Mouse (Mus musculus): ENCODE measurements around the gene Dnah2.

The Dnah2 gene

DNA sequence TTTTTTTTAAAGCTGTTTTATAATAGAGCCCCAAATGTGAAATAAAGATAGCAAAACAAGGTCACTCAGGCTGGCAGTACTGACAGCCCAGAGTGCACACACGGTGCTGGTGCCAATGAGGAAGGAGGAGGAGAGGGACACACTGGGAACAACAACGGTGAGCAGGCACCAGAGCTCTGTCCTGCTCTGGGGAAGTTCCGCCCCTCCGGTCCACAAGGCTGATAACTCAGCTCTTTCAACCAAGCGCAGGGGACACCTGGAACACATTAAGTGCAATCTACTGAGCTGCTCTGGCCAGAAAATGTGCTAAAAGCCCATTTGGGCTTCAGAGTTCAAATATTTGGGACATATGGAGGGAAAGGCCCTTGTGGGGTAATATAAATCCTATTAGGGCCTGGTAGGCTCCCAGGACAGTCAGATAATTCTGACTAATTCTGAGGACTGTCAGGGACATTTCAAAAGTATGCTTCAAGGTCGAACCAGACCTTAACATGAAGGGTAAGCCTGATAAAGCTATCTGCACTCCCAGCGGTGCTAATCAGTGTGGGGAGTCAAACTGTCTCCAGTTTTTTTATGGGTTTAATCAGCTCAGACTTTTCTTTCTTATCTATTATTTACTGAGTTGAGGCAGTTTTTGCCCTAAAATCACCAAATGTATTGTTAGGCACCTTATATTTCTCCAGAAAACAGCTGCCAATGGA is 38.0 kb downstream of the Dnah2 start:
- in situ Hi-C loops (cut with MboI; ENCODE audit: low pct_unique_long_range_greater_than_20kb in 1 of 2, low sequenced_read_pairs in 2 of 2, unreplicated experiment in 1 of 2): loop anchor here in 1 of 2 experiments (10.0 kb wide), 1 partner anchor 246 kb away; no protein-coding TSS in a partner anchor

DNA sequence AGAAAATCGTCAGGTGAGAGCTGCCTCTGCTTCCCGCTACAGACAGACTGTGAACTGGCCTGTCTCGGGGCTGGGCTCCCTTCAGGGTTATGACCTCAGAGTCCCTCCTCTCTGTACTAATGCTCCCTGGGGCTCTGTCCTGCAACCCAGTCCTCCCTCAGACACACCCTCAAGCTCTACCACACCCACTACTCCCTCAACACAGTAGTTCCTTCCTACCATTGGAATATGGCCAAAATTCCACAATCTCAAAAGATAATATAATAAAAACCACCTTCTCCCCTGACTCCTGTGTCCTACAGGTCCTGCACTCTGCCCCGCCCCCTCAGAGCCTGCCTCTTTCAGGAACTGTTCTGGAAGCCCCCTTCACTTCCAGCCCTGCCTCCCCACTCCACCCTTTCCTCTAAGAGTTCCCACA is 45.0 kb downstream of the Dnah2 start:
- in situ Hi-C loops (cut with MboI; ENCODE audit: low pct_unique_long_range_greater_than_20kb in 1 of 2, low sequenced_read_pairs in 2 of 2, unreplicated experiment in 1 of 2): no loop called here

DNA sequence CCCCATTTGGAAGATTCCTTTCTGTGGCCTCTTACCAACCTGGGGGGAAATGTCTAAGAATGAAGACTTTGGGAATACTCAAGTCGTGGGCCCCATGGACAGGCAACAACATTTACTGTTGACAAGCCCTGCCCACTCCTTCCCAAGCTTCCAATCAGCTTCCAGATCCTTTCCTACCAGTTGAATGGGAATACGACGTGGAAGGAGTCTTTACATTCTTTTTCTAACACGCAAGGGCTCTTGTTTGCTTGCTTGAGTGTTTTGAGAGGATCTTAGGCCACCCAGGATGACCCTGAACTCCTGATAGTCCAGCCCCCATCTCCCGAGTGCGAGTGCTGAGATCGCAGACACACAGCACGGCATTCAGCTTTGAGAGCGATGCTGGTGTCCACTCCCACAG is 47.4 kb downstream of the Dnah2 start:
- in situ Hi-C loops (cut with MboI; ENCODE audit: low pct_unique_long_range_greater_than_20kb in 1 of 2, low sequenced_read_pairs in 2 of 2, unreplicated experiment in 1 of 2): no loop called here

DNA sequence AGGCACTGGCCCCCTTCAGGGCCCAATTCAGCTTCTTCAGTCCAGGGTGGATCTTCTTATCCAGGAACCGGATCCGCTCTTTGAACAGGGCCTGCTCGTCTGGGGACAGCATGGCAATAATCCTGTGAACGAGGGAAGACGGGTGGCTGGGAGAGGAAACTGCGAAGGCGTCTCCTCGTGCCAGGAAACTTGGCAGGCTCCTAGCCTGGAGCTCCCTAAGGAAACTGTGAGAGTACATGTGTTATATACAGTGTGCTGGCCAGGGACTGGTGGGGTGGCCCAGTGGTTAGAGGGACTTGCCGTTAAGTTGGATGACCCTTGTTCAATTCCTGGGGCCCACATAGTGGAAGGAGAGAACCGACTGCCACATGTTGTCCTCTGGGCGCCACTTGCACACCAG is 49.8 kb downstream of the Dnah2 start:
- in situ Hi-C loops (cut with MboI; ENCODE audit: low pct_unique_long_range_greater_than_20kb in 1 of 2, low sequenced_read_pairs in 2 of 2, unreplicated experiment in 1 of 2): no loop called here

DNA sequence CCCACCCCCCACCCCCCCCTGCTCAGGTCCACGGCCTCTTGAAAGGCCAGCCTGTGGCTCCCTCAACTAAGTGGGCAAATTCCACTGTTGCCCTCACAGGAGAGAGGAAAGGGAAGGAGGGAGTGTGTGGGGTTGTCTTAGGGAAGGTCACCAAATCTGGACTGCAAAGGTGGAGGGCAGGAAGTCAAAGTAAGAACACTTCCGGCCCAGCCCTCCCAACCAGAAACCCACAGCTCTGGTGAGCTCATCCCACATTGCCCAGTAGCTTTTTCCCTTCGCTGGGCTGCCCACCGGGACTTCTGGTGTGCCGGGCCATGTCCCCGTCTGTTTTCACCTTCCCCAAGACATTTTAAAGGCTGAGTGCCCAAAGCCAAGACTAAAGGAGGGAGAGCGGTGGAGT is 57.2 kb downstream of the Dnah2 start:
- in situ Hi-C loops (cut with MboI; ENCODE audit: low pct_unique_long_range_greater_than_20kb in 1 of 2, low sequenced_read_pairs in 2 of 2, unreplicated experiment in 1 of 2): no loop called here

DNA sequence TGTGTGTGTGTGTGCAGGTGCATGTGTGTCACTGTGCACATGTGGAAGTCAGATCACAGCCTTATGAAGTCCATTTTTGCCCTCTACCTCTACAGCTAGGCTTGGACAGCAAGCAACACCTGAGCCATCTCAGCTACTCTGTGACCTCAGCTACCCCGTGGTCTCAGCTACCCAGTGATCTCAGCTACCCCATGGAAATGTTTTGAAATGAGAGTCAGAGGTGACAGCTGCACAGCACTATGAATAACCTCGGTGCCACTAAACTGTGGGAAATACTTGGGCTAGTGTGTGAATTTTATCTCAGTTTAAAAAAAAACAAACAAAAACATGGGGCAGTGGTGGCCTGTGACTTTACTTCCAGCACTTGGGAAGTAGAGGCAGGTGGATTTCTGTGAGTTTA is 58.0 kb downstream of the Dnah2 start:
- in situ Hi-C loops (cut with MboI; ENCODE audit: low pct_unique_long_range_greater_than_20kb in 1 of 2, low sequenced_read_pairs in 2 of 2, unreplicated experiment in 1 of 2): no loop called here

DNA sequence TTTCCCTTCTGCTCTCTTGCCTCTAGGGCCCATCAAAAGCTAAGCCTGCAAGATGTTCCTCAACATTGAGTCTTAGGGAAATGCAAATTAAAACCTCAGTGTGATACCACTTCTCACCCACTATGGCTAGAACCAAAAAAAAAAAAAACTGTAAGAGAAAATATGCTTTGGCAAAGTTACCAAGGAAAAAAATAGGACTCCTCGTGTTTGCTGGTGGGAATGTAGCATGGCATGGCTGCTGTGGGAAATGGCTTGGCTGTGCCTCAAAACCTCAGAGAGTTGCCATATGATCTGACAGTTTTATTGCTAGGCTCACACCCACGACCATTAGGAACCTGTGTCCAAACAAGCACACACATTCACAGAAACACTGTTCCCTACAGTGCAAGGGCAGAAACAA is 61.4 kb downstream of the Dnah2 start:
- in situ Hi-C loops (cut with MboI; ENCODE audit: low pct_unique_long_range_greater_than_20kb in 1 of 2, low sequenced_read_pairs in 2 of 2, unreplicated experiment in 1 of 2): no loop called here

DNA sequence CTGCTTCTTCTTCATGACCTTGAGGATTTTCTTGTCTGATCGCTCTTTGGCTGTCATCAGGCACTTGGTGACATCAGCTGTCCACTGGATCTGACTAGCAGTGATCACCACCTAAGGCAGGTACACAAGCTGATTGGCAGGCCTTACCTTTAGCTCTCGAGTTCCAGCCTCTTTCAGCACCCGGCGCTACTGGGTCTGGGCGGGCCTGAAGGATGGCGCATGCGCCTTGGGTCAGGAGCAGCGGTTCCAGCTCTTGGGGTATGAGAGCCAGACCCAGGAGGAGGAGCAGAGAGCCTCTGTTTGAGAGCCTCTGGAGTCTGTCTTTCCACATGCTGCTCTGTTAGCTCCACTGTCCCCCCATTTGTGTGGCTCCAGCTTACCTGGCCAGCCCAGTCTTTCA is 71.3 kb downstream of the Dnah2 start:
- in situ Hi-C loops (cut with MboI; ENCODE audit: low pct_unique_long_range_greater_than_20kb in 1 of 2, low sequenced_read_pairs in 2 of 2, unreplicated experiment in 1 of 2): no loop called here

DNA sequence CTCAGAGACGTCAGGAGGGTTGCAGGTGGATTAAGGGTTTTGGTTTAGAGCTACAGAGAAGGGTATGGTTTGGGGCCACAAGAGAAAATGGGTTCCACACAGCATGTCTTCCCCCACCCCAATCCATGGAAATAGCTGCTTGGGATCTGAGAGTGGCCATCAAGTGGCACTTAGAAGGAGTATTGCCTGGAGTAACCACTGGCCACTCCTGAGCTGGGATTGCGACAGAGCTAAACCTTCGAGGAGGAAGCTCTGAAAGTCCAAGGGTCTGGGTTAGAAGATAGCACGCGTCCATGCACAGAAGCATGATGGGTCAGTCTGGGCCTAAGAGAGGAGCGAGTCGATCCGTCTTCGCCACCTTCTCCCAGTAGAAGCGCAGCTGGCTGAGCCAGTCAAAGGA is 72.1 kb downstream of the Dnah2 start:
- in situ Hi-C loops (cut with MboI; ENCODE audit: low pct_unique_long_range_greater_than_20kb in 1 of 2, low sequenced_read_pairs in 2 of 2, unreplicated experiment in 1 of 2): no loop called here

DNA sequence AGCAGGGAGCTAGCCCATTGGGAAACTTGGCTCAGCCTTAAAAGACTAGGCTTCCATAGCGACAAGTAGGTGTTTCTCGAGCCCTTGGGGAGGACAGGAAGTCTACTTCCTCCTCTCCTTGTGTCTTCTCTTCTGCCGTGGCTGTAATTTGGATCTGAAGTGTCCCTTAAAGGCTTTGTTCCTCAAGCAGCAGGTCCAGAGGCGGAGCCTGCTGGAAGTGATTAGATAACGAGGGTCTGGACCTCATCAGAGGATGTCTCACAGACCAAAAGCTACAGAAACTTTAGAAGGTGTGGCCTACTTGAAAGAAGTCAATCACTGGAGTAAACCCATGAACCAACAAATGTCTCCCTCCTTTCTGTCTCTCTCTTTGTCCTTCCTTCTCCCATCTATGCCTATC is 74.2 kb downstream of the Dnah2 start:
- in situ Hi-C loops (cut with MboI; ENCODE audit: low pct_unique_long_range_greater_than_20kb in 1 of 2, low sequenced_read_pairs in 2 of 2, unreplicated experiment in 1 of 2): no loop called here

DNA sequence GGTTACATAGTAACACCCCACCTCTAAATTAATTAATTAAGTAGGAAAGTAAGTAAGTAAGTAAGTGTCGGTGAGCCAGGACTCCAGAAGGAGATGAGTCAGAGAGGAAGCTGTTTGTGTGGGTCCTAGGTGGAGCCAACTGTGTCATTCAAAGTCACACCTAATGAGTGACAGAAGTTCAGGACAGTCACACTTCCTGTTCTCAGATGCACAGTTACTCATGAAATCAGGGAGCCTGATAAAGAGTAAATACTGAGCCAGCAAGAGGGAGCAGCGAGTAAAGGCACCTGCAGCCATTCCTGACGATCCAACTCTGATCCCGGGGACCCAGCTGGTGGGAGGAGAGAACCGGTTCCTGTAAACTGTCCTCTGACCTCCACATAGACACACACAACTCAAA is 76.2 kb downstream of the Dnah2 start:
- in situ Hi-C loops (cut with MboI; ENCODE audit: low pct_unique_long_range_greater_than_20kb in 1 of 2, low sequenced_read_pairs in 2 of 2, unreplicated experiment in 1 of 2): no loop called here

DNA sequence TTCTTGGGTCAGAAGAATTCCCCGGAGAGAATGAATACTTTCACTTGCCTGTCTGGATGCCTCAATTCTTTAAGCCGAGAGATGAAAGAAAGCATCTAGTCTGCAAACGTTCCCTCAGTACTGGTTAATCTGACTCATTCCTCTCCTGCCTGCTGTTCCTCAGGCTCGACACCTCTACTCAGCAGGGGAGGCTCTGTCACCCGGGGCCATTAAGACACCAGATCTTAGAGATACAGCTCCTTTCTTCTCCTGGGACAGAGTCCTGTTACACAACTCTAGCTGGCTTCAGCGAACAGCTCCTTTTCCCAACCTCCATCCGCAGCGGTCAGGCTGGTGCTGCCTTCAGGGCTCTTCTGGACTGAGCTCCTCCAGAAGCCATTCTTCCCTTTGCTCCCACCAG is 77.4 kb downstream of the Dnah2 start:
- in situ Hi-C loops (cut with MboI; ENCODE audit: low pct_unique_long_range_greater_than_20kb in 1 of 2, low sequenced_read_pairs in 2 of 2, unreplicated experiment in 1 of 2): no loop called here

DNA sequence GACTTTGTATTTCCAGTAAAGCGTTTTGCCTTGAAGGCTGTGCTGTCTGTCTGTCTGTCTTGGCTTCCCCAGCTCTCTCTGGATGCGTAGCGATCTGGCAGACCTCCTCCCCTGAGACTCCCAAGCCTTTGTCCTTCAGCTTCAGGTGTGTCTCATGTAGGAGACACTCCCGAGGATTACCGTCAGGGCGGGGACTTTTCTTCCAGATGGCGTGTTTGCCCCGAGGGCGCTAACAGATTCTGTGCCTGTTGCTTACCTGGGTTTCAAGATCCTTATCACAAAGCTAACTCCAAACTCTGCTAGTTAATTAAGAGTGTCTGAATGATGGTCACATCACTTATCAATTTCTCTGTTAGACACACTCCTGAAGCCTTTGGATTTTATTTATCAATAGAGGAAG is 79.6 kb downstream of the Dnah2 start:
- in situ Hi-C loops (cut with MboI; ENCODE audit: low pct_unique_long_range_greater_than_20kb in 1 of 2, low sequenced_read_pairs in 2 of 2, unreplicated experiment in 1 of 2): no loop called here

DNA sequence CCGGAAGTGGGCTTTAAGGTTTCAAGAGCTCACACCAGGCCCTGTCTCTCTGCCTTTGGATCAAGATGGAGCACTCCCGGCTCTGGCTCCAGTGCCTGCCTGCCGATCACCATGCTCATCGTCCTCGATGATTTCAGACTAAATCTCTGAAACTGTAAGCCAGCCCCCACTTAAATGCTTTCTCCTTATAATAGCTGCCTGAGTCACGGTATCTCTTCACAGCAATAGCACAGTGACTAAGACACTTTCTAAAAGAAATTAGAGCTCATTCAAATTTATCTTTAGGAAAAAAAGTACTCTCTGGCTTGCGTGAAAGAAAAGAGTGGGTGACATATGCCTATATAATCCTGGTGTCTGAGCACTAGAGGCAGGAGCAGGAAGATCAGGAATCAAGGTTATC is 84.9 kb downstream of the Dnah2 start:
- in situ Hi-C loops (cut with MboI; ENCODE audit: low pct_unique_long_range_greater_than_20kb in 1 of 2, low sequenced_read_pairs in 2 of 2, unreplicated experiment in 1 of 2): no loop called here

DNA sequence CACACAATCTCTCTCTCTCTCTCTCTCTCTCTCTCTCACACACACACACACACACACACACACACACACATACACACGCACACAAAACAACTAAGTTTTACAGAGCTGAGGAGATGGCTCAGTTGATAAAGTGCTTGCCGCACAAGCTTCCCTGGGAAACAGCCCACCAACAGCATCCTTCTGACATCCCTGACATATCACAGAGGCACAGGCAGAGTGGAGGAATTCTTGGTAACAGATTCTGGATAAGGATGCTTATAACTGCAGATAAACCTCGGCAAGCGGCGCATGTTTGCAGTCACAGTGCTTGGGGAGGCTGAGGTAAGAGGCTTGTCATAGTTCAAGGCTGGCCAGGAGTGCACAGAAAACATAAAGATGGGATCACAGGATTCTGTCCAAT is 87.3 kb downstream of the Dnah2 start:
- in situ Hi-C loops (cut with MboI; ENCODE audit: low pct_unique_long_range_greater_than_20kb in 1 of 2, low sequenced_read_pairs in 2 of 2, unreplicated experiment in 1 of 2): no loop called here

DNA sequence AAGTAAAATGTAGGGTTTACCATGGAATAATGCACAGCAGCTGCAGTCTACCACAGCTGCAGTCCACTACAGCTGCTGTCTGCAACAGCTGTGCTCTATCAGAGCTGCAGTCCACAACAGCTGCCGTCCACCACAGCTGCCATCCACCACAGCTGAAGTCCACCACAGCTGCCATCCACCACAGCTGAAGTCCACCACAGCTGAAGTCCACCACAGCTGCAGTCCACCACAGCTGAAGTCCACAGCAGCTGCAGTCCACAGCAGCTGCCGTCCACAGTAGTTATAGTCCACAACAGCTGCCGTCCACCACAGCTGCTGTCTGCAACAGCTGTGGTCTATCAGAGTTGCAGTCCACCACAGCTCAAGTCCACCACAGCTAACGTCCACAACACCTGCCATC is 89.0 kb downstream of the Dnah2 start:
- in situ Hi-C loops (cut with MboI; ENCODE audit: low pct_unique_long_range_greater_than_20kb in 1 of 2, low sequenced_read_pairs in 2 of 2, unreplicated experiment in 1 of 2): no loop called here

DNA sequence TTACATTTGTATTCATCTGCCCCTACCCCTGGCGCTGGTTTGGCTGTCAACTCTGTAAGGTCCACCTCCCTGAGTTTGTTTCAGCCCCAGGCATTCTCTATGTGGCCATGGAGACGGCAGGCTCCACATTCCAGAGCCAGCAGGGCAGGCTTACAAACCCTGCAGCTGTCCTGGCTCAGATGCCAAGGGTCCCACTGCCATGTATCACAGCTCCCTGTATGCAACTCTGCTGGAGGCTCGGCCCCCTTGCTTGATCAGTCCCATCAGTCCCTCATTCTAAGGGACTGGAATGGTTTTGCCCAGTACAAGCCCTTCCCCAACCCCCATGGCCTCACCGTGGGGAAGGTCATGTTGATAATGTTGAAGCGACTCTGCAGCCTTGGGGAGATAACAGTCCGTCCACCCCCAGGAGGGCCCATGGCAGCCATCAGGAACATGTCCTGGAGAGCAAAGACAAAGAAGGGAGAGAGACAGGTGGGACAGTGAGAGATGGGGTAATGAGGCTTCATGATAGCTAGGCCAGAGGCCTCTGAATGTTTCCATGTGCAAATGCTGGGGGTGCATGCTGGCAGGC is 91.8 kb downstream of the Dnah2 start:
- in situ Hi-C loops (cut with MboI; ENCODE audit: low pct_unique_long_range_greater_than_20kb in 1 of 2, low sequenced_read_pairs in 2 of 2, unreplicated experiment in 1 of 2): no loop called here

DNA sequence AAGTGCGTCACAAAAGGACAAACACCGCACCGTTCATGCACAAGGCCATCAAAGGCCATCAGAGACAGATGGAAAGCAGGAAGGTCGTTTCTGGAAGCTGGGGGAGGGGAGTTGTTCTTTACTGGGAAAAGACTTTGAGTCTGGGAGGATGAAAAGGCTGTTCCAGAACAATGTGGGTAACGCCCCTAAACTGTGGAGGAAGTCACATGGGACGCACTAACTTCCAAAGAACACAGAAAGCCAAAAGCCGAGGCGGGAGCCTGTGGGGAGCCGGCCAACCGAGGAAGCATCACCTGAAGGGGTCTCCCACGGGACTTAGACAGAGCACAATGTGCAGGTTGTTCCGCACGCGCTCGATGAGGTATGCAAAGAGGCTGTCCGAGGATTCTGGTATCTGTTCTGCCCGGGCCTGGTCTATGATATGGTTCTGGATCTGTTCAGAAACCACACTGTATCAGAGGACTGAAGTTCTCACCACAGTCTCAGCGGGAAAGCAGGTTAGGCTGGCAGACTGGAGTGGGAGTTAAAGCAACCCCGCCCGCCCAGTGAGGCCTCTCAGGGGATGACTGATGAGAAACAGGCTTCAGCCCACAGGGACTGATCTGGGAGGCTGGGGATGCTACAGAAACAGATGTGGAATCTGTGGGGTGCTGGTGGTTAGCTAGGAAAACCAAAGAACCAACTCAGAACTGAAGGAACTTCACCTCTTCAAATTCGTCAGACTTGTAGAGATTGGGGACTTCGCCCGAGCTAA is 96.6 kb downstream of the Dnah2 start:
- in situ Hi-C loops (cut with MboI; ENCODE audit: low pct_unique_long_range_greater_than_20kb in 1 of 2, low sequenced_read_pairs in 2 of 2, unreplicated experiment in 1 of 2): no loop called here

DNA sequence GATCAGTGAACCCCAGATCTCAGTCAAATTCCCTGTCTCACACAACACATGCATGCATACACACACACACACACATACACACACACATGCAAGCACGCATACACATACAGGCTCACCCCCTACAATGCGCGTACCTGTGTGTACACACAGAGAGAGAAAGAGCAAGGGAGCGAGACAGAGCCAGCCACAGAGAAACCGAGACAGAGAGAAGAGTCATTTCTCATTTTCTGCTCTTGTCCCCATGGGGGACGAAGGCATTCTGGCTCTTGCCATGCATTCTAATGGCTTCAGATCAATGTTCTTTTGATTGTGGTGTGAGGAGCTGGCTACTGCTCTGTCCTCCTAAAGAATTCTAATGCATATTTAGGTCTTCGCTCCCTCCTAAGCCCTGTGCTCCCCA is 101.6 kb downstream of the Dnah2 start:
- in situ Hi-C loops (cut with MboI; ENCODE audit: low pct_unique_long_range_greater_than_20kb in 1 of 2, low sequenced_read_pairs in 2 of 2, unreplicated experiment in 1 of 2): no loop called here

DNA sequence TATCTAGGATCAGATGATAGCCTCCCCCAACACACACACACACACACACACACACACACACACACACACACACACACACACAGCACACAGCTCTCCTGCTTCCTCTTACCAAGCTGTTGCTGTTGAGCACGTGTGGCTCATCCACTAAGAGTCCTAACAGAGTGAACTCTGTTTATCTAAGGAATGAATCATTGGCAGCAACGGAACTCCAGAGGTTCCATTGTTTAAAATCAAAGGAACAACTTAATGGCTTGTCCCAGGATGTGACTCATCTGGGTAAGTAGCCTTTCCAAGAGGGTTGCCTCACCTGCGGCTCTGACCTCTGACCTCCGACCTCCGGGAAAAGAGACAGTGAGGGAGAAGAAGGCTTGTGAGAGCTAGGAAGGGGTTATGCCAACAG is 105.6 kb downstream of the Dnah2 start:
- in situ Hi-C loops (cut with MboI; ENCODE audit: low pct_unique_long_range_greater_than_20kb in 1 of 2, low sequenced_read_pairs in 2 of 2, unreplicated experiment in 1 of 2): no loop called here

Data from mouse embryonic stem cell (cell line).